Mouse (Mus musculus) liver, adult 2 months (tissue): ENCODE results near the gene Ptprs. TPM values are rescaled to one million over a fixed set of nuclear protein-coding genes. Genes with fewer than 3 reads are reported as not detected.

Experiments
- DNase-seq: peaks from one replicate; pipeline ENCODE4 v3.0.0-alpha.2; 2011; ENCODE audit warnings: low read depth, low spot score; ENCODE audit errors: extremely low read depth
- H3K27ac ChIP-seq: fragments of 200-500 bp; replicated peaks from 2 replicates; pipeline ENCODE4 v1.5.1; 2012; ENCODE audit warnings: low read depth, mild to moderate bottlenecking, control low read depth, inconsistent platforms, low read length; ENCODE audit not compliant: insufficient read depth
- H3K27me3 ChIP-seq: fragments of 200-500 bp; 2 replicates; pipeline ENCODE4 v1.6.1; 2012; ENCODE audit warnings: mild to moderate bottlenecking, moderate library complexity, low read length, inconsistent platforms; ENCODE audit not compliant: control insufficient read depth, insufficient read depth
- H3K36me3 ChIP-seq: fragments of 200-500 bp; 2 replicates; pipeline ENCODE4 v1.6.1; 2012; ENCODE audit warnings: low read length, inconsistent platforms; ENCODE audit not compliant: control insufficient read depth, insufficient read depth
- H3K4me1 ChIP-seq: fragments of 200-500 bp; 2 replicates; pipeline ENCODE4 v1.6.1; 2011; ENCODE audit warnings: low read length; ENCODE audit not compliant: control insufficient read depth, insufficient read depth
- H3K4me3 ChIP-seq: fragments of 200-500 bp; 2 replicates; pipeline ENCODE4 v1.5.1; 2011; ENCODE audit warnings: low read depth, mild to moderate bottlenecking, control low read depth, low read length, moderate library complexity; ENCODE audit not compliant: insufficient read depth
- H3K79me2 ChIP-seq: fragments of 200-500 bp; 2 replicates; pipeline ENCODE4 v1.6.1; 2012; ENCODE audit warnings: inconsistent platforms, mild to moderate bottlenecking, low read length, moderate library complexity; ENCODE audit not compliant: control insufficient read depth, insufficient read depth
- H3K9ac ChIP-seq: fragments of 200-500 bp; 2 replicates; pipeline ENCODE4 v1.6.1; 2012; ENCODE audit warnings: low read depth, mild to moderate bottlenecking, control low read depth, inconsistent platforms, low read length
- CTCF ChIP-seq: fragments of 200-500 bp; IDR thresholded peaks from 2 replicates; pipeline ENCODE4 v1.5.1; 2011; ENCODE audit warnings: low read depth, low read length, control low read depth
- POLR2A ChIP-seq: fragments of 200-500 bp; IDR thresholded peaks from 2 replicates; pipeline ENCODE4 v1.6.1; 2011; ENCODE audit warnings: low read length, control low read depth; ENCODE audit not compliant: insufficient read depth; ENCODE audit errors: extremely low read depth
- WGBS: fragments of 180-500 bp; shearing (Covaris S2); methylation state at CpG from one replicate; pipeline ENCODE4 v1.1.7; 2018; 5-methylcytosine and 5-hydroxymethylcytosine counted together
- polyA plus RNA-seq: library from polyadenylated mRNA; depleted of rRNA; stranded (reverse); fragments of >200 nt; gene quantifications from 2 replicates; pipeline ENCODE4 v1.2.3, GENCODE M21; 2012
- total RNA-seq: library from RNA; depleted of rRNA; stranded (reverse); fragments of >200 nt; gene quantifications from 2 replicates; pipeline ENCODE4 v1.2.3, GENCODE M21; 2014

Ptprs gene
- total and polyA plus RNA-seq, 2 experiments, result 4.4 to 10.2 TPM

DNA sequence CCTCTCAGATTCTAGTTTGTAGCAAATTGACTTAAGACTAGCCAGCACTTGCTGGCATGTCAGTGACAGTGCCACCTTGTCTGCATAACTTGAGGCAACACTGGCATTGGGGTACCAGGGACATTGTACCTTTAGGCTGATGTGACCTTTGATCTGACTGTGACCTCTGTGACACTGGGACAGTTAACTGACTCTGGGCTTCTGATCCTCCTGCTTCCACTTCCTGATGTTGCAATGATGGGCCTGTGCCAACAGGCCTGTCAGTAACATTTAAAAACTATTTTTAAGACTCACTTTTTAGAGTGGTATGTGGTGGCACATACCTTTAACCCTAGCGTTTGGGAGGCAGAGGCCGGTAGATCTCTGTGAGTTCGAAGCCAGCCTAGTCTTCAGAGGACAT lies 70.9 kb downstream of the Ptprs start:
- Histone ChIP-seq H3K4me3 (no peak overlapping the region), H3K27ac (peak overlapping the region; percentile 67), H3K36me3 (no peaks in the 10 kb centered on the region), H3K9ac (no peak overlapping the region), H3K4me1 (peaks cover 19% of the 10 kb centered on the region), H3K27me3 (no peaks in the 10 kb centered on the region), H3K79me2 (no peaks in the 10 kb centered on the region)
- TF ChIP-seq CTCF, result no peak
- no peak for TF ChIP-seq POLR2A
- peak; percentile 97 for DNase-seq
- WGBS, result 30% methylated on average over 3 of the region's 3 CpGs

DNA sequence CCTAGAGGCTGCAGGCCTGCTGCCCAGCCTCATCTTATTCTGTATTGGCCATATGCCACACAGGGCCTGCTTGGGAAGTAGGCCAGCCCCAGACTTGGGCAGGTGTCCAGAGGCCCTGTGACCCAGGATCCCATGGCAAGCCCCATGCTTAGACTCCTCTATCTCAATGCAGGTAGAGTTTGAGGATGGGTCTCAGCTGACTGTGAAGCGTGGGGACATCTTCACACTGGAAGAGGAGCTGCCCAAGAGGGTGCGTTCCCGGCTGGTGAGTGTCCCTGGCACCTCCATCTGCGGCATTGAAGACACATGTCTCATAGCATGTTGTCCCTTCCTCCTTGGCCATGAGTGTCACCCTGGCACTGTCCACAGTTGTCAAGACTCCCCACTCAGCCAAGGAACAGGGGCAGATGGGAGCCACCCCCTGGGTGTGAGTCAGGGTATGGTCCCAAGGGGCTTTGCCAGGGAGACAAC lies 75.2 kb downstream of the Ptprs start:
- Histone ChIP-seq H3K27ac (no peak overlapping the region), H3K27me3 (no peaks in the 10 kb centered on the region), H3K4me3 (no peak overlapping the region), H3K79me2 (no peaks in the 10 kb centered on the region), H3K36me3 (no peaks in the 10 kb centered on the region), H3K4me1 (peaks cover 9% of the 10 kb centered on the region), H3K9ac (no peak overlapping the region)
- DNase-seq, result peak; percentile 39
- TF ChIP-seq POLR2A (no peak), CTCF (no peak)
- 91% methylated on average over 4 of the region's 4 CpGs for WGBS

- Histone ChIP-seq H3K36me3 (no peaks in the 10 kb centered on the region), H3K27me3 (no peaks in the 10 kb centered on the region), H3K4me1 (peaks cover 2% of the 10 kb centered on the region; the same call in 1 of the 2 replicates), H3K4me3 (no peak overlapping the region), H3K79me2 (no peaks in the 10 kb centered on the region), H3K9ac (no peak overlapping the region), H3K27ac (no peak overlapping the region)
- 100% methylated on average over 3 of the region's 3 CpGs for WGBS
- no peak for DNase-seq
- TF ChIP-seq POLR2A (no peak), CTCF (no peak)
Observed at GRCm38 (mm10) chr17:56400221-56400620, 76.1 kb downstream of the Ptprs start.

DNA sequence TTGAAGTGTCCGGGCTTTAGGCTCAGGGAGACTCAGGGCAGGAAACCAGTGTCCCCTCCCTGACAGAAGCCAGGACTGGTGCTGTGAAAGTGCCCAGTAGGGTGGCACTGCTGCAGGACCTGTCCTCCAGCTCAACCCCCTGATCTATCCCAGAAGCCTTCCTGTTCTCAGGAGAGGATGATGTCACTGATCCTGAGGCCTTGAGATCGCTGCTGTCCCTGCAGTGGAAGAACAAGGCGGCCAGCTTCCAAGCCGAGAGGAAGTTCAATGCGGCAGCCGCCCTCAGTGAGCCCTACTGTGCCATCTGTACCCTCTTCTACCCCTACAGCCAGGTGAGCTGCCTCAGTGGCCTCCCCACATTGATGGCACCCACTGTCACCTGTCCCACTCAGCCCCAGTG lies 80.2 kb downstream of the Ptprs start:
- no peak for DNase-seq
- no peak overlapping the region for H3K9ac ChIP-seq
- no peaks in the 10 kb centered on the region for H3K27me3 ChIP-seq
- TF ChIP-seq CTCF (no peak), POLR2A (no peak)
- no peaks in the 10 kb centered on the region for H3K79me2 ChIP-seq
- H3K36me3 ChIP-seq, result no peaks in the 10 kb centered on the region
- no peak overlapping the region for H3K27ac ChIP-seq
- H3K4me3 ChIP-seq, result no peak overlapping the region
- peaks cover 3% of the 10 kb centered on the region; the same call in 1 of the 2 replicates for H3K4me1 ChIP-seq
- 94% methylated on average over 6 of the region's 6 CpGs for WGBS

DNA sequence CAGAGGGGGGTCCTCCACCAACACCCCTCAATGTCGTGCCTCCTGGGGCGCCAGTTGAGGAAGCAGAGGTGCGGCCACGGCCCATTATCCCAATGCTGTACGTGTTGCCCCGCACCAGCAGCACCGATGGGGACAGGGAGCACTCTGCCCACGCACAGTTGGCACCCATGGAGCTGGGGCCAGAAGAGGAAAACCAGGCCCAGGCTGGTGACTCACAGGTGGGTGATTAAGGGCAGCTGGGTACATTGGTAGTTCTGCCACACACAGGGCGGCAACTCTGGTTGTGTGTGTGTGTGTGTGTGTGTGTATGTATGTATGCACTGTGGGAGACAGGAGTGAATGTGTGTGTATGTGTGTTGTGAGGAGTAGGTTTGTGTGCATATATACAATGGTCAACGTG lies 82.4 kb downstream of the Ptprs start:
- Histone ChIP-seq H3K36me3 (no peaks in the 10 kb centered on the region), H3K4me1 (peaks cover 3% of the 10 kb centered on the region; the same call in 1 of the 2 replicates), H3K27me3 (no peaks in the 10 kb centered on the region), H3K4me3 (no peak overlapping the region), H3K79me2 (no peaks in the 10 kb centered on the region), H3K27ac (no peak overlapping the region), H3K9ac (no peak overlapping the region)
- 94% methylated on average over 10 of the region's 10 CpGs for WGBS
- no peak for TF ChIP-seq POLR2A
- TF ChIP-seq CTCF, result no peak
- DNase-seq, result no peak

- no peaks in the 10 kb centered on the region for H3K27me3 ChIP-seq
- no peaks in the 10 kb centered on the region for H3K36me3 ChIP-seq
- peak; percentile 87 for DNase-seq
- H3K9ac ChIP-seq, result no peak overlapping the region
- H3K27ac ChIP-seq, result no peak overlapping the region
- 35% methylated on average over 6 of the region's 6 CpGs for WGBS
- no peak for TF ChIP-seq CTCF
- no peak for TF ChIP-seq POLR2A
- peaks cover 3% of the 10 kb centered on the region; the same call in 1 of the 2 replicates for H3K4me1 ChIP-seq
- H3K4me3 ChIP-seq, result no peak overlapping the region
- H3K79me2 ChIP-seq, result no peaks in the 10 kb centered on the region
Observed at GRCm38 (mm10) chr17:56393238-56393637, 83.0 kb downstream of the Ptprs start.
